Mouse (Mus musculus): ENCODE measurements around the gene Rin2.

Rin2 gene

GRCm38 (mm10) chr2:145730189-145730880 is 55.3 kb downstream of the Rin2 start:
- in situ Hi-C loops (cut with MboI, MseI): loop anchor here in 1 of 2 experiments (10.0 kb wide), 1 partner anchor 1916 kb away; no protein-coding TSS in a partner anchor

GRCm38 (mm10) chr2:145730905-145731304 is 55.9 kb downstream of the Rin2 start:
- in situ Hi-C loops (cut with MboI, MseI): loop anchor here in 1 of 2 experiments (10.0 kb wide), 1 partner anchor 1916 kb away; no protein-coding TSS in a partner anchor

- in situ Hi-C loops (cut with MboI, MseI): loop anchor here in 1 of 2 experiments (10.0 kb wide), 1 partner anchor 1920 kb away; no protein-coding TSS in a partner anchor
Observed at GRCm38 (mm10) chr2:145735079-145735478, 60.1 kb downstream of the Rin2 start.

GRCm38 (mm10) chr2:145736543-145736942 is 61.5 kb downstream of the Rin2 start:
- in situ Hi-C loops (cut with MboI, MseI): loop anchor here in 1 of 2 experiments (10.0 kb wide), 1 partner anchor 1922 kb away; no protein-coding TSS in a partner anchor

- in situ Hi-C loops (cut with MboI, MseI): loop anchor here in 1 of 2 experiments (10.0 kb wide), 1 partner anchor 1922 kb away; no protein-coding TSS in a partner anchor
Observed at GRCm38 (mm10) chr2:145737196-145737595, 62.2 kb downstream of the Rin2 start.

GRCm38 (mm10) chr2:145740729-145741128 is 65.7 kb downstream of the Rin2 start:
- in situ Hi-C loops (cut with MboI, MseI): no loop called here

- in situ Hi-C loops (cut with MboI, MseI): no loop called here
Observed at GRCm38 (mm10) chr2:145742795-145743710, 68.0 kb downstream of the Rin2 start.

GRCm38 (mm10) chr2:145746406-145746805 is 71.4 kb downstream of the Rin2 start:
- in situ Hi-C loops (cut with MboI, MseI): no loop called here

GRCm38 (mm10) chr2:145749645-145750044 is 74.6 kb downstream of the Rin2 start:
- in situ Hi-C loops (cut with MboI, MseI): no loop called here

GRCm38 (mm10) chr2:145752572-145752971 is 77.6 kb downstream of the Rin2 start:
- in situ Hi-C loops (cut with MboI, MseI): no loop called here

GRCm38 (mm10) chr2:145753973-145754372 is 79.0 kb downstream of the Rin2 start:
- in situ Hi-C loops (cut with MboI, MseI): no loop called here

- in situ Hi-C loops (cut with MboI, MseI): no loop called here
Observed at GRCm38 (mm10) chr2:145755864-145756822, 81.1 kb downstream of the Rin2 start.

- in situ Hi-C loops (cut with MboI, MseI): no loop called here
Observed at GRCm38 (mm10) chr2:145760121-145760520, 85.1 kb downstream of the Rin2 start.

- in situ Hi-C loops (cut with MboI, MseI): no loop called here
Observed at GRCm38 (mm10) chr2:145761436-145761835, 86.4 kb downstream of the Rin2 start.

- in situ Hi-C loops (cut with MboI, MseI): no loop called here
Observed at GRCm38 (mm10) chr2:145769964-145770363, 94.9 kb downstream of the Rin2 start.

GRCm38 (mm10) chr2:145770730-145771536 is 95.9 kb downstream of the Rin2 start:
- in situ Hi-C loops (cut with MboI, MseI): no loop called here

- in situ Hi-C loops (cut with MboI, MseI): no loop called here
Observed at GRCm38 (mm10) chr2:145783247-145783646, 108.2 kb downstream of the Rin2 start.

GRCm38 (mm10) chr2:145784246-145784935 is 109.4 kb downstream of the Rin2 start:
- in situ Hi-C loops (cut with MboI, MseI): no loop called here

- in situ Hi-C loops (cut with MboI, MseI): no loop called here
Observed at GRCm38 (mm10) chr2:145784964-145785363, 109.9 kb downstream of the Rin2 start.
